Mouse (Mus musculus) ES-E14 (cell line): ENCODE measurements at regions not wholly inside any gene's neighbourhood (a gene's known extent, or its start where the extent isn't known, plus 50 kb on each side); places are given as distances from the start of the nearest gene placed in this dataset.

Source experiments
- DNase-seq: peaks from one replicate; pipeline ENCODE4 v3.0.0-alpha.2; 2013; ENCODE audit warnings: low read depth, low spot score
- H3K27ac ChIP-seq: 2 replicates; pipeline ENCODE4 v1.5.1; 2012; ENCODE audit warnings: low read depth, mild to moderate bottlenecking, low read length, moderate library complexity, mixed read lengths; ENCODE audit not compliant: poor library complexity, insufficient read depth, severe bottlenecking
- H3K36me3 ChIP-seq: 2 replicates; pipeline ENCODE4 v1.6.1; 2012; ENCODE audit warnings: mild to moderate bottlenecking, low read length, moderate library complexity, mixed read lengths; ENCODE audit not compliant: control insufficient read depth, poor library complexity, insufficient read depth, severe bottlenecking
- H3K4me1 ChIP-seq, 2 experiments: fragments of 150-350 bp in 1 of 2; sonication (generic) in 1 of 2; 2 replicates each; pipeline ENCODE4 v1.6.1; 2012; ENCODE audit warnings: low read length in 2 of 2, mild to moderate bottlenecking in 1 of 2, mixed read lengths in 1 of 2; ENCODE audit not compliant: control insufficient read depth in 2 of 2, insufficient read depth in 2 of 2, poor library complexity in 1 of 2
- H3K4me3 ChIP-seq, 2 experiments: fragments of 150-350 bp in 1 of 2; sonication (generic) in 1 of 2; 2 replicates each; pipeline ENCODE4 v1.5.1; 2012; ENCODE audit warnings: low read length in 2 of 2, low read depth in 1 of 2, mild to moderate bottlenecking in 1 of 2, mixed read lengths in 1 of 2; ENCODE audit not compliant: insufficient read depth in 1 of 2, poor library complexity in 1 of 2, severe bottlenecking in 1 of 2
- H3K9ac ChIP-seq: 2 replicates; pipeline ENCODE4 v1.6.1; 2012; ENCODE audit warnings: low read depth, mild to moderate bottlenecking, low read length, mixed read lengths; ENCODE audit not compliant: poor library complexity, insufficient read depth, severe bottlenecking
- H3K9me3 ChIP-seq: fragments of 150-350 bp; sonication (generic); 2 replicates; pipeline ENCODE4 v1.6.1; 2012; ENCODE audit warnings: low read depth, mild to moderate bottlenecking, low read length; ENCODE audit not compliant: control insufficient read depth, insufficient read depth
- CHD2 ChIP-seq: IDR thresholded peaks from 2 replicates; pipeline ENCODE4 v1.6.1; 2014; ENCODE audit warnings: mild to moderate bottlenecking, low read depth, low read length, inconsistent platforms
- HCFC1 ChIP-seq: IDR thresholded peaks from 2 replicates; pipeline ENCODE4 v1.6.1; 2012; ENCODE audit warnings: low read length, inconsistent platforms, borderline replicate concordance; ENCODE audit not compliant: insufficient read depth
- MAFK ChIP-seq: IDR thresholded peaks from 2 replicates; pipeline ENCODE4 v1.6.1; 2014; ENCODE audit warnings: mild to moderate bottlenecking, low read depth, low read length, inconsistent platforms; ENCODE audit not compliant: insufficient read depth
- ZC3H11A ChIP-seq: IDR thresholded peaks from 2 replicates; pipeline ENCODE4 v1.6.1; 2012; ENCODE audit warnings: low read depth, mild to moderate bottlenecking, inconsistent platforms, low read length, borderline replicate concordance
- ZNF384 ChIP-seq: IDR thresholded peaks from 2 replicates; pipeline ENCODE4 v1.6.1; 2012; ENCODE audit warnings: low read depth, low read length, inconsistent platforms
- in situ Hi-C, 2 experiments: fragments of 600-800 bp; cut with MboI; formaldehyde crosslinking; loops; one replicate each; pipeline ENCODE4 v1.15.1; 2025; ENCODE audit warnings: low sequenced_read_pairs in 2 of 2, inconsistent platforms in 1 of 2; ENCODE audit not compliant: unreplicated experiment in 2 of 2

DNA sequence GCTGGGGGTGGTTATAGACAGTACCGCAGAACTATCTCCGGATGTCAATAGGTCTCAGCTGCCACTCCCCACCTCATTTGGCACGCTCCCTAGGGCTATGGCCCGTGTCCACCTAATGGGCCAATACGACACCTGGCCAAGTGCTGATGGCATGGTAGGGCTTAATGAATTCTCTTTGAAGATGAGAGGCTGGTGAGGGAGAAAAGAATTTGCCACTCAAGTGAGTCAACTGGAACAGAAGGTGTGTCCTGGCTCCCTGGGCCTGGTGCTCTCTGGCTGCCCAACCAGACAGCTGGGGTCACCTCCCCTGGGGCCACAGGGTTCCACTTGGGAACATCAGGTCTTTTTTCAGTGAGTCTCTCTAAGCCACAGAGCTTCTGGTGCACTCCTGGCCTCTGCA is 187.7 kb upstream of the Lpp start:
- no peak for TF ChIP-seq CHD2
- no peak for TF ChIP-seq ZC3H11A
- no peak for TF ChIP-seq MAFK
- no peak for TF ChIP-seq HCFC1
- TF ChIP-seq ZNF384 = no peak
- no peak for DNase-seq
- no peaks in the 10 kb centered on the region for H3K9me3 ChIP-seq
- H3K9ac ChIP-seq = no peak overlapping the region
- no peaks in the 10 kb centered on the region for H3K36me3 ChIP-seq
- H3K4me3 ChIP-seq = no peak overlapping the region
- in situ Hi-C loops = no loop called here
- H3K4me1 ChIP-seq = no peaks in the 10 kb centered on the region
- H3K27ac ChIP-seq = no peak overlapping the region

DNA sequence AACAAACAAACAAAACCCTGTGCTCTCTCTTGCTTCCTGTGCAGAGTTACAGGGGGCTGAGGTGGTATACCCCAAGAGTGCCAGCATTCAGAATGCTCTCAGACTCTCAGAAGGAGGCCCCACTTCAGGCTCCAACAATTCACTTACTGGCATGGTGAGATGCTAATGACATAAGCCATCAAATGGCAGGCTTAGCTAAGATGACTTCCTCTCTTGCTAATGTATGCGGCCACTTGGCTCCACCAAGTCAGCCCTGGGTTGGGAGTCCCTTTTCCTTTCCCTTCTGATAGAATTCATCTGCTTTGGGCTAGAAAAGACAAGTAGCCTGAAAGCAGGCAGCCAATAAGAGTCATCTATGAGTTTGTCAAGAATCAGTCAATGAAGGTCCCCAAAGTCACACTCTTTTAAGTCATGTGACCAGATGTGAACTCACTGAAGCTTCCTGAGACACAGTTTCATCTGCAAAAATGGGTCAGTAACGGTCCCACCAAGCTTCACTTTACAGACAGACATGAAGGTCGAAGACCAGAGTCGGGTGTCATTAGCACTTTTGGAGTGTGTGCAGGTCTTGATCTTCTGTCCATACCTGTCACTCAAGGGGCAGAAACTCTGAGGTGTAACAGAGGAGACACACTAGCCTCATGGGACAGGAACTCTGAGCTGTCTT is 189.1 kb upstream of the Lpp start:
- no peaks in the 10 kb centered on the region for H3K36me3 ChIP-seq
- TF ChIP-seq HCFC1 (no peak), ZC3H11A (no peak), CHD2 (no peak), MAFK (no peak), ZNF384 (no peak)
- H3K27ac ChIP-seq = no peak overlapping the region
- no peak overlapping the region for H3K4me3 ChIP-seq
- H3K9me3 ChIP-seq = no peaks in the 10 kb centered on the region
- DNase-seq = no peak
- H3K9ac ChIP-seq = no peak overlapping the region
- H3K4me1 ChIP-seq = no peaks in the 10 kb centered on the region
- in situ Hi-C loops = no loop called here

DNA sequence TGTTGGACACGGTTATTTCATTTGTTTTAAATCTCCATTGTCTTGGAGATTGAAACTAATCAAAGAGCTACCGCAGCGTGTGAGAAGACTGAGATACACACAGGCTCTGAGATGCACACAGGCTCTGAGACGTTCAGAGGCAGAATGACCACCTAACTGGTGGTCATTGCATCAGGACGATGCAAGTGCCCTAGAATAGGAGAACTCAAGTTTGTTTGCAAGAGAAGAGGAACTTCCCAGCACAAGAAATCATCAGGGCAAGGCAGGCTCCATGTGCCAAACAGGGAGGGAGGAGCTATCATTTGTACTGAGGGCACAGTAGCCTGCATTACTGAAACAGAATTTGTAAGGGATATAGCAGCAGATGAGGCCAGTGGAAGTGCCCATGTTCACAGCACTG is 190.7 kb upstream of the Lpp start:
- Histone ChIP-seq H3K27ac (no peak overlapping the region), H3K36me3 (no peaks in the 10 kb centered on the region)
- DNase-seq = no peak

DNA sequence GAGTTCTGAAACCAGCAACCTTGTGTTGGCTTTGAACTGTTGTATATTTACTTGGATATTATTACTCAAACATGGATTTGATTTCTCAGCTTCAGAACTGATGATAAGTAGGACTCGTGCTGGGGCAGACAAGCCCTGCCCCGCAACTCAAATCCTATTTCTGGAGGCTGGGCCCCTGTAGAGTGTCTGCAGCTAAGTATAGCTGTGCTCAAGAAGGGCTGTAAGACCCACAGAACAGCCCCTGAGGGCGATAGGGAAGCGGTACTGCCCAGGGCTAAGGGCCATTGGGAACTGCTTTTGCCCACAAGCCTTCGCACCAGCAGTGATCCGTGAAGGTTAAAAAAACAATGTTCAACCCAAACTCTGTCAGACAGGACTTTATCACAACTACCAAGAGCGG is 191.9 kb upstream of the Lpp start:
- Histone ChIP-seq H3K9ac (no peak overlapping the region), H3K27ac (no peak overlapping the region), H3K4me1 (no peaks in the 10 kb centered on the region), H3K36me3 (no peaks in the 10 kb centered on the region), H3K4me3 (no peak overlapping the region), H3K9me3 (no peaks in the 10 kb centered on the region)
- in situ Hi-C loops = no loop called here
- no peak for DNase-seq
- TF ChIP-seq ZC3H11A (no peak), HCFC1 (no peak), ZNF384 (no peak), MAFK (no peak), CHD2 (no peak)

More for the DNA sequence above, 190.7 kb upstream of the Lpp start:
- H3K9me3 ChIP-seq = no peaks in the 10 kb centered on the region
- no peak overlapping the region for H3K4me3 ChIP-seq
- in situ Hi-C loops = no loop called here
- H3K4me1 ChIP-seq = no peaks in the 10 kb centered on the region
- TF ChIP-seq MAFK = no peak
- no peak for TF ChIP-seq CHD2
- TF ChIP-seq ZC3H11A = no peak
- TF ChIP-seq HCFC1 = no peak
- TF ChIP-seq ZNF384 = no peak
- no peak overlapping the region for H3K9ac ChIP-seq

DNA sequence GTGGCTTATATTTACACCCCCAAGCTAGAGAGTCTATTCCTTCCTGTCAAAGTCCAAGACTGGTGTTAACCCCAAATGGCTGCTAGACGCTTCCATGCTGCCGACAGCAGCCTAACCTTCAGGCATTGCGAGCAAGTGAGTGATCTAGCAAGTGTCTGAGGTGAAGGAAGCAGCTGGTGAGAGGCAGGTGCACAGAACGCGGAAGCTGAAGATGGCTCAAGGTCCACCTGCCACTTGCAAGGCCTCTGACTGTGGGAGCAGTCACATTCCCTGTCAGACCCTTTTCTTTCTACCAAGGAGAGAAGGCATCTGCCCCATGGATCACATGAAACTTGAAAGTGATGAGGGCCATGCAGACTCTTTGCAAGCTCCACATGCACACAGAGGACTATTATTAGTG is 193.1 kb upstream of the Lpp start:
- Histone ChIP-seq H3K27ac (no peak overlapping the region), H3K4me1 (no peaks in the 10 kb centered on the region), H3K9me3 (no peaks in the 10 kb centered on the region), H3K36me3 (no peaks in the 10 kb centered on the region), H3K4me3 (no peak overlapping the region), H3K9ac (no peak overlapping the region)
- in situ Hi-C loops = no loop called here
- DNase-seq = no peak
- TF ChIP-seq ZC3H11A (no peak), CHD2 (no peak), HCFC1 (no peak), MAFK (no peak), ZNF384 (no peak)
